Mouse (Mus musculus) liver, embryonic 13.5 days (tissue): ENCODE measurements around the gene Fnbp1. TPM values are rescaled to one million over a fixed set of nuclear protein-coding genes. Genes with fewer than 3 reads are reported as not detected.

Experiments used
- ATAC-seq: fragments of 200-750 bp; cut with Nextera tagmentation; 2 replicates; pipeline ENCODE4 v1.8.0; 2017; ENCODE audit warnings: low read depth, mild to moderate bottlenecking, moderate number of reproducible peaks, moderate library complexity
- DNase-seq: peaks from one replicate; pipeline ENCODE4 v3.0.0; 2022
- H3K27ac ChIP-seq: fragments of 300-500 bp; sonication (generic); 2 replicates; pipeline ENCODE4 v1.5.1; 2015; ENCODE audit warnings: moderate library complexity, mild to moderate bottlenecking, inconsistent platforms
- H3K27me3 ChIP-seq: fragments of 300-500 bp; sonication (generic); 2 replicates; pipeline ENCODE4 v1.6.1; 2015; ENCODE audit warnings: mild to moderate bottlenecking, inconsistent platforms
- H3K36me3 ChIP-seq: fragments of 300-500 bp; sonication (generic); 2 replicates; pipeline ENCODE4 v1.6.1; 2015; ENCODE audit warnings: mild to moderate bottlenecking, inconsistent platforms
- H3K4me1 ChIP-seq: fragments of 300-500 bp; sonication (generic); replicated peaks from 2 replicates; pipeline ENCODE4 v1.6.1; 2015; ENCODE audit warnings: inconsistent platforms
- H3K4me2 ChIP-seq: fragments of 300-500 bp; sonication (generic); 2 replicates; pipeline ENCODE4 v1.6.1; 2015; ENCODE audit warnings: inconsistent platforms, mild to moderate bottlenecking, moderate library complexity
- H3K4me3 ChIP-seq: fragments of 300-500 bp; sonication (generic); replicated peaks from 2 replicates; pipeline ENCODE4 v1.5.1; 2015; ENCODE audit warnings: mild to moderate bottlenecking, inconsistent platforms
- H3K9ac ChIP-seq: fragments of 300-500 bp; sonication (generic); 2 replicates; pipeline ENCODE4 v1.6.1; 2015; ENCODE audit warnings: mild to moderate bottlenecking, inconsistent platforms
- H3K9me3 ChIP-seq: fragments of 300-500 bp; sonication (generic); replicated peaks from 2 replicates; pipeline ENCODE4 v1.6.1; 2016; ENCODE audit warnings: inconsistent platforms
- WGBS: fragments of 180-500 bp; shearing (Covaris S2); methylation state at CpG from one replicate; pipeline ENCODE4 v1.1.7; 2015; ENCODE audit not compliant: insufficient replicate concordance; 5-methylcytosine and 5-hydroxymethylcytosine counted together
- polyA plus RNA-seq: library from polyadenylated mRNA; unstranded; fragments of >200 nt; fragmentation: Nextera tagmentation; extraction: Ambion mirVana; gene quantifications from 2 replicates; pipeline ENCODE4 v1.2.1, GENCODE M21; 2015

The Fnbp1 gene
- polyA plus RNA-seq, 1 experiment from 2014 or later = 5.7 TPM

DNA sequence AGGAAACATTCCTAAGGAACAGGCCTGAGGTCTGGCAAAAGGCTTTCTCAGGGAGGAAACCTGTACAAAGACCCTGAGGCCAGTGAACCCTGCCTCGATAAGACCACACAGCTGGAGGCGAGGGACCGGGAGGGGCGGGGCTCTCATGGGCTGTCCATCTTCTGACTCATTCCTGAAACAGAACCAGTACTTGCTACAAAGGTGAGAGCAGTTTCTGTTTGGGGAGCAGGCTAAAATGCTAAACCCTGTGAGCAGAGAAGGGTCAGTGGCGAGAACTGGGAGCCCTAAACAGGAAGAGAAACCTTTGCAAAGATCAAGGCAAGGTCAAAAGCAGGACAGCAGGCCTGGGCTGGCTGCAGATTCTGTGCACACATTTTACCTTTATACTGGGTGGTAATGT, 47.2 kb downstream of the Fnbp1 start:
- DNase-seq = no peak
- WGBS = 39% methylated on average over 5 of the region's 5 CpGs

DNA sequence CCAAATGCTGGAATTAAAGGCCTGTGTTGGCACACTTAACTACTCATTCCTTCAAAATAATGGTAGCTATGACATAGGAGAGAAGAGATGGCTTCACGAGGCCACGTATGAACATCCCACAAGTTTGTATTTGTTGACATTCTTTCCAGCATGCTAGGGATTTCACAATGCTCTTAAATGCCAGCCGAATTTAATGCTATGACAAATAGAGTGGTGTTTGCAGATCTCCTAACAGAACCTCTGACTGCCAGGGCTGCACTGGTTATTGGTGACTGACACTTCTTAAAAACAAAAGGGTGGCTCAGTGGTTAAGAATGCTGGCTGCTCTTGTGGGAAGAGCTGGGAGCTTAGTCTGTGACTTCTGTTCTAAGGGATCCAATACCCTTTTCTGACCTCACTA, 48.9 kb downstream of the Fnbp1 start:
- no peak for DNase-seq
- H3K9me3 ChIP-seq = no peaks in the 10 kb centered on the region
- no peak overlapping the region for H3K4me2 ChIP-seq
- H3K27ac ChIP-seq = no peak overlapping the region
- H3K4me3 ChIP-seq = no peak overlapping the region
- no peaks in the 10 kb centered on the region for H3K27me3 ChIP-seq
- H3K36me3 ChIP-seq = peaks cover 4% of the 10 kb centered on the region; the same call in 1 of the 2 replicates
- ATAC-seq = no peak
- no peak overlapping the region for H3K9ac ChIP-seq
- WGBS = 75% methylated on average over 3 of the region's 3 CpGs
- H3K4me1 ChIP-seq = peaks cover 35% of the 10 kb centered on the region

More for the DNA sequence above, 47.2 kb downstream of the Fnbp1 start:
- H3K9me3 ChIP-seq = no peaks in the 10 kb centered on the region
- no peak overlapping the region for H3K9ac ChIP-seq
- no peaks in the 10 kb centered on the region for H3K27me3 ChIP-seq
- ATAC-seq = no peak
- H3K4me3 ChIP-seq = no peak overlapping the region
- H3K36me3 ChIP-seq = peaks cover 7% of the 10 kb centered on the region; the same call in 1 of the 2 replicates
- H3K4me2 ChIP-seq = no peak overlapping the region
- H3K4me1 ChIP-seq = peaks cover 19% of the 10 kb centered on the region
- no peak overlapping the region for H3K27ac ChIP-seq

GRCm38 (mm10) chr2:31091182-31091581, 50.6 kb downstream of the Fnbp1 start:
- H3K9ac ChIP-seq = no peak overlapping the region
- H3K4me2 ChIP-seq = no peak overlapping the region
- no peaks in the 10 kb centered on the region for H3K27me3 ChIP-seq
- peaks cover 53% of the 10 kb centered on the region for H3K4me1 ChIP-seq
- H3K27ac ChIP-seq = no peak overlapping the region
- no peak overlapping the region for H3K4me3 ChIP-seq
- peaks cover 1% of the 10 kb centered on the region; the same call in 1 of the 2 replicates for H3K36me3 ChIP-seq
- no peaks in the 10 kb centered on the region for H3K9me3 ChIP-seq
- no peak for ATAC-seq
- 60% methylated on average over 3 of the region's 3 CpGs for WGBS
- DNase-seq = no peak

DNA sequence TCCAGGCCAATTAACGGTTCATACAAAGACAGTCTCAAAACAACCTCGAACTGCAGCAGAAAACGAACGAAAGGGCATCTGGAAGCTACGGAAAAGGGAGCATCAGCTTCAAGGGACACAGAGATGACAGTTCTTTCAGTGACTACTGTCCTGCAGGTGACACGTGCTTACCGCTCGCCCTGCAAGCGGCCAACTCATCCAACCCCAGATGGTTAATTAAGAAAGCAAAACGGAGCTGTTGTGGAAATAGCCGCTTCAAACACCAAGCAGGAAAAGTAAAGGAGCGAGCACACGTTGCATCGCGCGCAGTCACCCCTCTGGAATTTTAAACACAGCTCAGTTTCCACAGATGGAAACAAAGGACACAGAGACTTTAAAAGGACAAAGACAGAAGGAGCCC, 52.2 kb downstream of the Fnbp1 start:
- 79% methylated on average over 16 of the region's 16 CpGs for WGBS
- Histone ChIP-seq H3K9ac (no peak overlapping the region), H3K27ac (no peak overlapping the region)

GRCm38 (mm10) chr2:31088871-31089270, 52.9 kb downstream of the Fnbp1 start:
- H3K27me3 ChIP-seq = no peaks in the 10 kb centered on the region
- no peak overlapping the region for H3K27ac ChIP-seq
- ATAC-seq (no peak), DNase-seq (no peak)
- peaks cover 46% of the 10 kb centered on the region for H3K4me1 ChIP-seq
- peaks cover 11% of the 10 kb centered on the region for H3K36me3 ChIP-seq
- no peaks in the 10 kb centered on the region for H3K9me3 ChIP-seq
- no peak overlapping the region for H3K4me3 ChIP-seq
- H3K4me2 ChIP-seq = no peak overlapping the region
- H3K9ac ChIP-seq = no peak overlapping the region
- 67% methylated on average over 8 of the region's 8 CpGs for WGBS

More for the DNA sequence above, 52.2 kb downstream of the Fnbp1 start:
- Histone ChIP-seq H3K36me3 (peaks cover 5% of the 10 kb centered on the region; the same call in 1 of the 2 replicates), H3K4me3 (no peak overlapping the region), H3K27me3 (no peaks in the 10 kb centered on the region), H3K9me3 (no peaks in the 10 kb centered on the region), H3K4me1 (peaks cover 49% of the 10 kb centered on the region), H3K4me2 (no peak overlapping the region)
- ATAC-seq = no peak
- DNase-seq = no peak

- Histone ChIP-seq H3K36me3 (peaks cover 16% of the 10 kb centered on the region), H3K4me2 (no peak overlapping the region), H3K9ac (no peak overlapping the region), H3K9me3 (no peaks in the 10 kb centered on the region), H3K4me1 (peaks cover 55% of the 10 kb centered on the region), H3K27ac (peak overlapping the region; percentile 48), H3K27me3 (no peaks in the 10 kb centered on the region), H3K4me3 (no peak overlapping the region)
- DNase-seq (no peak), ATAC-seq (peak; percentile 49; the same call in 1 of the 2 replicates)
- WGBS = 29% methylated on average over 11 of the region's 11 CpGs
These were observed 53.8 kb downstream of the Fnbp1 start for GRCm38 (mm10) chr2:31087663-31088661.

DNA sequence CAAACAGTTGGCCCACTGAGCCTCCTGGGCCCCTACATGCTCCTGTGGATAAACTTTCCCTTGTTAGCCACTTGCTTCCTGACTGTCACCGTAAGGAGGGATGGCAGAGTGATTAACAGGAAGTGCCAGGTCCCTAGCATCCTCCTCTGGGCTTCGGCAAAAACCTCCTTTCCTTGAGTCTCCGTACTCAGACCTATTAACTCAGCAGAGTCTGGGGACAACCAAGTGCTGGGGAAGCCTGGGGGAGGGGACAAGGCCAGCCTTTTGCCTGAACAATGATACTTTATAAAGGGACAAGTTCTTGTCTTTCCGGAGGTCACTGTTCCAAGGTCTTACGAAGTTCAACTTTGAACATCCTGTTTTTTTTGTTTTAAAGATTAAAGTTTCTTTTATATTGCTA, 54.7 kb downstream of the Fnbp1 start:
- Histone ChIP-seq H3K27ac (peak overlapping the region; percentile 48; the same call in 1 of the 2 replicates), H3K4me2 (no peak overlapping the region), H3K4me1 (peaks cover 64% of the 10 kb centered on the region), H3K9ac (no peak overlapping the region), H3K27me3 (no peaks in the 10 kb centered on the region), H3K4me3 (no peak overlapping the region), H3K36me3 (peaks cover 17% of the 10 kb centered on the region), H3K9me3 (no peaks in the 10 kb centered on the region)
- no peak for ATAC-seq
- WGBS = 27% methylated on average over 5 of the region's 5 CpGs
- no peak for DNase-seq

DNA sequence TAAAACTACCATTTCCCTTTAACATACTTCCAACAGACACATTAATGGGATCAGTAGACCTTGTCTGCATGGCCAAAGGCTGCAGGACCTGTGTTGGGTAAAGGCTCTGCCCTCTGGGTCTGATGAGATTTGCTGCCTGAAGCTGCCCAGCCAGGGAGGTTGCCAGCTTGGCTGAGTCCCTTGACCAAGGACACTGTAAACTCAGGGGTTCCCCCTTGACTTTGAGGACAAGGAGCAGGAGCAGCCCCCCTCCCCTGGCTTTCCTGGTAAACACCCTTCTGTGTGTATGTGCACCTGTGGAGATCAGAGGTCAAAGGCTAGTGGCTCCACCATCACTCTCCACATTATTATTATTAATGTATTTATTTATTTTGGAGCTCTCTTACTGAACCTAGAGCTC, 55.3 kb downstream of the Fnbp1 start:
- H3K9me3 ChIP-seq = no peaks in the 10 kb centered on the region
- no peak overlapping the region for H3K9ac ChIP-seq
- peaks cover 68% of the 10 kb centered on the region for H3K4me1 ChIP-seq
- H3K36me3 ChIP-seq = peaks cover 17% of the 10 kb centered on the region
- no peaks in the 10 kb centered on the region for H3K27me3 ChIP-seq
- ATAC-seq (no peak), DNase-seq (no peak)
- no peak overlapping the region for H3K4me3 ChIP-seq
- no peak overlapping the region for H3K27ac ChIP-seq
- H3K4me2 ChIP-seq = no peak overlapping the region

DNA sequence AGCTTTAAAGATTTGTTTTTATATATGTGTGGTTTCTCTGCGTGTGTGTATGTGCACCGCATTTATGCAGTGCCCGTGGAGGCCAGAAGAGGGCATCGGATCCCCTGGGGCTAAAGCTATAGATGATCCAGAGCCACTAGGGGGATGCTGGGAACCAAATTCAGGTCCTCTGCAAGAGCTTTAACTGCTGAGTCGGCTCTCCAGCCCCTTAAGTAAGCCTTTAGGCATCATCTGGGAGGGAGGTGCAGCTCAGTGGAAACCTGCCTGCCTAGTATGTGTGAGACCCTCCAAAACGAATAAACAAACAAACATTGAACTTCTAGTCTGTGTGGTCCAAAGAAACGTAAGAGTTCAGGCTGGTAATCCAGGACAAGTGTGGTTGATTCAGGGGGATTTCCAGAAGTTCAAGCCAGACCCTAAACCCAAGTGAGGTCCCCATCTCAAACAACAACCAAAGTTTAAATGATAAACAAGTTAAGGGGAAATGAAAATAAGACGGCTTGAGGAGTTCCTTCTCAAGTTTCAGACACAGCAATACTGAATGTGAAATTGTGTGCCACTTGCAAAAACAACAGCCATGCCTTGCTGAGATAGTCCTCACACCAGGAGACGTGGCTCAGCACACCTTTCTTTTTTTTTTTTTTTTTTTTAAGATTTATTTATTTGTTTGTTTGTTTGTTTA, 57.5 kb downstream of the Fnbp1 start:
- Histone ChIP-seq H3K27me3 (no peaks in the 10 kb centered on the region), H3K4me1 (peaks cover 67% of the 10 kb centered on the region), H3K9ac (no peak overlapping the region), H3K4me3 (no peak overlapping the region), H3K27ac (no peak overlapping the region), H3K36me3 (peaks cover 20% of the 10 kb centered on the region), H3K9me3 (no peaks in the 10 kb centered on the region), H3K4me2 (no peak overlapping the region)
- WGBS = 81% methylated on average over 9 of the region's 9 CpGs
- ATAC-seq (no peak), DNase-seq (no peak)

DNA sequence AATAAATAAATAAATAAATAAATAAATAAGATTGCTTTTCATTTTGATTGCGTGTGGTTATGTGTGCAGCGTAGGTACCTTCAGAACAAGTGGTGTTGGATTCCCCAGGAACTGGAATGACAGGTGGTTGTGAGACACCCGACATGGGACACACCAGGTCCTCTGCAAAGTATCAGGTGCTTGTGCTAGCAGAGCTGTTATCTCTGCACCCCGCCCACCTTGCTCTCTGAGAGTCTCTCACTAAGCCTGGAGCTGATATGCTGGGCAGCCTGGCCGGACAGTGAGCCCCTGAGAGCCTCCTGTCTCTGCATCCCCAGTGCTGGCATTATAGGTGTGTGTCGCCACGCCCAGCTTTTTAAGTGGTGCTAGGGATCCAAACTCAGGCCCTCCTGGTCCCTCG, 58.4 kb downstream of the Fnbp1 start:
- peak; percentile 52 for ATAC-seq
- H3K4me1 ChIP-seq = peaks cover 57% of the 10 kb centered on the region
- H3K36me3 ChIP-seq = peaks cover 20% of the 10 kb centered on the region
- WGBS = 66% methylated on average over 8 of the region's 8 CpGs
- H3K4me3 ChIP-seq = no peak overlapping the region
- DNase-seq = peak; percentile 37
- no peaks in the 10 kb centered on the region for H3K27me3 ChIP-seq
- no peak overlapping the region for H3K9ac ChIP-seq
- no peak overlapping the region for H3K27ac ChIP-seq
- H3K9me3 ChIP-seq = no peaks in the 10 kb centered on the region
- peak overlapping the region; percentile 43; the same call in 1 of the 2 replicates for H3K4me2 ChIP-seq

- H3K27me3 ChIP-seq = no peaks in the 10 kb centered on the region
- H3K36me3 ChIP-seq = peaks cover 20% of the 10 kb centered on the region
- peaks cover 50% of the 10 kb centered on the region for H3K4me1 ChIP-seq
- H3K9ac ChIP-seq = no peak overlapping the region
- peak overlapping the region; percentile 43 for H3K4me2 ChIP-seq
- no peaks in the 10 kb centered on the region for H3K9me3 ChIP-seq
- WGBS = 18% methylated on average over 17 of the region's 17 CpGs
- no peak overlapping the region for H3K27ac ChIP-seq
- no peak overlapping the region for H3K4me3 ChIP-seq
- peak; percentile 74 for ATAC-seq
- peak; percentile 40 for DNase-seq
These were observed 59.2 kb downstream of the Fnbp1 start for GRCm38 (mm10) chr2:31082639-31083038.
